Mouse (Mus musculus) right cerebral cortex, postnatal 4 days (tissue): ENCODE results near the gene Rabep2.

Experiments
- DNase-seq: peaks from one replicate; pipeline ENCODE4 v3.0.0-alpha.2; 2022

Gene Rabep2

GRCm38 (mm10) chr7:126435801-126436200 lies 7.2 kb downstream of the Rabep2 start:
- no peak for DNase-seq

DNA sequence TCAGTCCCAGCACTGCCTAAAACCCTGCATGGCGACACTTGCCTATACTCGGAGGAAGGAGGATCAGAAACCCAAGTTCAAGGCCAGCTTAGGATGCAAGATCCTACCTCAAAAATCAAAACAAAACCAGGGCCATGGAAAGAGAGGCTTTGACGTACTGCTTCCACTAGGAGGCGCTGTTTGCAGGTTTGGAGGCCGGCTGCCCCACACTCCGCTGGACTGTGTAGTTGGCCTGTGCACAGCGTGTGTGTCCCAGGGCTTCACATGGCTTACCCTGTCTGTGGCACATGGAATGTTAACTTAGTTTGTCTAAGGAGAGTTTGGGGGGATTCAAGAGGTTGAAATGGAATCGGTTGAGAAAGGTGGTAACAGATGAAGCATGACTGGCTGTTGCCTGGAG lies 8.3 kb downstream of the Rabep2 start:
- DNase-seq = peak; percentile 60

DNA sequence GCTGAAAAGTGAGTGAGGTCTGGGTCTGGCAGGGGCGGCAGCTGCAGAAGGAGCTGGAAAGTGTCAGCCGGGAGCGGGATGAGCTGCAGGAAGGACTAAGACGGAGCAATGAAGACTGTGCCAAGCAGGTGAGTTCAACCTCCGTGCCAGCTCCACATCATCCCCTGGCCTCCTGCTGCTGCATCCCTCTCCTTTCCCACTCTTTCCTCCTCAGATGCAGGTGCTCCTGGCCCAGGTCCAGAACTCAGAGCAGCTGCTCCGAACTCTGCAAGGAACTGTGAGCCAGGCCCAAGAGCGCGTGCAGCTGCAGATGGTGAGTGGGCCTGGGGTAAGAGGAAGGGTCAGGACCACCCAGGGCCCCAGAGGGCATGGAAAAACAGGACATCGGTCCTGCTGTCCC lies 11.6 kb downstream of the Rabep2 start:
- DNase-seq = no peak

- no peak for DNase-seq
Measured at GRCm38 (mm10) chr7:126443997-126444396, 15.4 kb downstream of the Rabep2 start.

DNA sequence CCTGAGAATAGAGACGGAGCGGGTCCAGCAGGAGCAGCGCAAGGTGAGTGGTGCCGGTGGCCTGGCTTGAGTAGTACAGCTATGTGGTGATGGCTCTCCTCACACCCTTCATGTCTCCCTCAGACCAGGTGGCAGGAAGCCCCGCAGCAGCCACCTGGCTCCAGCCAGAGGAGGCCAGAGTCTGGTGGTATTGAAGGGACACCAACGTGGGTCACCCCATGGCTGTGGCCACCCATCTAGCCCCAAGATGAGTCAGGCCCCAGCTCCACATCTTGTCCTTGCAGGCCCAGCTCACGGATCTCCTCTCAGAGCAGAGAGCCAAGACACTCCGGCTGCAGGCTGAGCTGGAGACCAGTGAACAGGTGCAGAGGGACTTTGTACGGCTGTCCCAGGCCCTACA lies 16.0 kb downstream of the Rabep2 start:
- DNase-seq = no peak

- no peak for DNase-seq
Measured at GRCm38 (mm10) chr7:126445104-126445815, 16.7 kb downstream of the Rabep2 start.

DNA sequence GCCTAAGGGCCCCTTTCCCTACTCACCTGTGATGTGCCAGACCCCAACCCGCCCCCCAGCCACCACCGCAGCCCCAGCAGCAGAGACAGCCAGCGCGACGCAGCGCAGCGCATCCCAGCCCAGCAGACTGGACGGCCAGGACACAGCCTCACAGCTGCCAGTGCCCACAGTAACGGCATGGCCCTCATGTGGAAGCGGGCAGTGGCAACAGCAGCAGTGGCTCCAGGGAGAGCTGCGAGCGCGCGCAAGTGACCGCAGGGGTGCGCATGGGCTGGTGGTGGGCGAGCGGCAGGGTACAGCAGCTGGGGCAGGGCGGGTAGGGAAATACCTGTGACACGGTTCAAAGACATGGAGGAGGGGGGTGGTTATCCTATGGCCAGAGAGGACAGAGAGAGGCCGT lies 17.7 kb downstream of the Rabep2 start:
- no peak for DNase-seq

DNA sequence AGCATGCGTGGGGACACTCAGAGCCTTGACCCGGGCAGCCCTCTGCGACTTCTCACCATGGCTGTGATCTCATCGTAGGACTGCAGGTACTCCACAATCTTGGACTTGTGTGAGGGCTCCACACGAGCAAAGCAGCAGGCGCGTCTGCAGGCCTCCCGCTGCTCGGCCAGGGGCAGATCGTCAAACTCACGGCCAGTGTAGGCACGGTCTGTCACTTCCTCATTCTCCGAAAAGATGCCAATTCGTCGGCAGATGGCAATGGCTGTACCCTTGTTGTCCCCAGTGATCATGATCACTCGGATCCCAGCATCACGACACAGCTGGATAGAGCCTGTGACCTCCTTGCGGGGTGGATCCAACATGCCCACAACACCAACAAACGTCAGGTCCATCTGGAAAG lies 19.9 kb downstream of the Rabep2 start:
- DNase-seq = no peak

- DNase-seq = no peak
Measured at GRCm38 (mm10) chr7:126449991-126450390, 21.4 kb downstream of the Rabep2 start.

GRCm38 (mm10) chr7:126450641-126451040 lies 22.1 kb downstream of the Rabep2 start:
- no peak for DNase-seq

DNA sequence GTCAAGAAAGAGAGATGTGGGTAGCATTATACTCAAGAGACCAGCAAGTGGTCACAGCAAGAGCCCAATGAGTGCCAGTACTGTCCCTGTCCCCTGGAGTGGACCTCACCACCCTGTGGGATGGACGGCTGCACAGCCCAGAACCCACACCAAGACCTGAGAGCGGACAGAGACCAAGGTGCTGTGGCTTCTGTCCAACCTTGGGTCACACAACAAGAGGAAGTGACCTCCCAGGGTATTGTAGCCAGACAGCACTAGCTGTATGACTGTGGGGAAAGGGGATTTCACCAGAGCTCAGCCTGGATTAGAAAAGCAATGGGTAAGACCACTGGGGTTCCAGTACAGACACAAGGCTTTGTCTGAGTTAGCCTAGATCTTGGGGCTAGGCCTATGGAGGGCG lies 23.7 kb downstream of the Rabep2 start:
- no peak for DNase-seq

- DNase-seq = no peak
Measured at GRCm38 (mm10) chr7:126453861-126454260, 25.3 kb downstream of the Rabep2 start.

GRCm38 (mm10) chr7:126455242-126455641 lies 26.7 kb downstream of the Rabep2 start:
- DNase-seq = no peak

DNA sequence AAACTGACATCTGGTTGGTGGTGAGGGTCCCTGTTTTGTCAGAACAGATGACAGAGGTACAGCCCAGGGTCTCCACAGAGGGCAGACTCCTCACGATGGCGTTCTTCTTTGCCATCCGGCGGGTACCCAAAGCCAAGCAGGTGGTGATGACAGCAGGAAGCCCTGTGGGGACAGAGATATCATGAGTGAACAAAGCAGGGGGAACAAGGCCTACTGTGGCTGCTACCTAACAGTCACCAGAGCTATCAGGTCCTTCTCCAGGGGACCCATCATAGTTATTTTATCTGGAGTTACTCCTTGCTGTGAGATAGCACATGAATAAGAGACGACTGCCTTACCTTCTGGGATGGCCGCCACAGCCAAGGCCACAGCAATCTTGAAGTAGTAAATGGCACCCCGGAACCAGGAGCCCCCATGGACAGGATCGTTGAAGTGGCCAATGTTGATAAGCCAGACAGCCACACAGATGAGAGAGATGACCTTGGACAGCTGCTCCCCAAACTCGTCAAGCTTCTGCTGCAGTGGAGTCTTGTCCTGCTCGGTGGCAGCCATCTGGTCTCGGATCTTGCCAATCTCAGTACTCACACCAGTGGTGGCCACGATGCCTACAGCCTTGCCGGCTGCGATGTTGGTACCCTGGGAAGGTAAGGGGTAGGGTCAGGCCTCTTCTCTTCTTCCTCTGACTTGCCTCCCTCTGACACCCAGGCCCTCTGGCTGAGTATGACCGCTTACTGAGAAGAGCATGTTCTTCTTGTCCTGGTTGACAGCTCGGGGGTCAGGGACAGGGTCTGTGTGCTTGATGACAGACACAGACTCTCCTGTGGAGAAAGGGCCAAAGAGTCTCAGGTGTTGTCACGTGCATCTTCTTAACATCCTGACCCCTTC lies 28.1 kb downstream of the Rabep2 start:
- DNase-seq = no peak

- DNase-seq = no peak
Measured at GRCm38 (mm10) chr7:126458225-126458624, 29.7 kb downstream of the Rabep2 start.

GRCm38 (mm10) chr7:126458844-126459618 lies 30.5 kb downstream of the Rabep2 start:
- no peak for DNase-seq

GRCm38 (mm10) chr7:126460623-126461399 lies 32.3 kb downstream of the Rabep2 start:
- no peak for DNase-seq

DNA sequence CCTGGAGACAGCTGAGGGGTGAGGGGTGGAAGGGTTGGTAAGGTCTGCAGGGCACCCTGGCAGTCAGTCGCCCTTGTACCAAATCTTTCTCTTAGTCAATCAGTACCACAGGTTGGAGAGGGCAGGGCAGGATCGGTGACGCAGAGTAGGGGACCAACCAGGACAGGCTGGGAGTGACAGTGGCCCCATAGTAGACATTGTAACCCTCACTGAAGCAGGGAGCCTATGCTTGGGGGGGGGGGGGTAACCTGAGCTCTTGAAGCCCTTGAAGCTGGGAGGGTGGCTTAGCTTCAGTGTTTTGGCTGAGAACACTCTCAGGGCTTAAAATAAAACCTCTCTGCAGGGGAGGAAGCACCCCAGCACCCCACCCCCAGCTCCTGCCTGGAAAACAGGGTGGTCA lies 33.1 kb downstream of the Rabep2 start:
- DNase-seq = no peak

- no peak for DNase-seq
Measured at GRCm38 (mm10) chr7:126463004-126463403, 34.4 kb downstream of the Rabep2 start, which contains the start of gene Atp2a1. TSS of gene Atp2a1 (minus strand) at chr7:126463108.

GRCm38 (mm10) chr7:126463547-126463946 lies 35.0 kb downstream of the Rabep2 start:
- no peak for DNase-seq

GRCm38 (mm10) chr7:126464121-126464520 lies 35.6 kb downstream of the Rabep2 start:
- DNase-seq = no peak

DNA sequence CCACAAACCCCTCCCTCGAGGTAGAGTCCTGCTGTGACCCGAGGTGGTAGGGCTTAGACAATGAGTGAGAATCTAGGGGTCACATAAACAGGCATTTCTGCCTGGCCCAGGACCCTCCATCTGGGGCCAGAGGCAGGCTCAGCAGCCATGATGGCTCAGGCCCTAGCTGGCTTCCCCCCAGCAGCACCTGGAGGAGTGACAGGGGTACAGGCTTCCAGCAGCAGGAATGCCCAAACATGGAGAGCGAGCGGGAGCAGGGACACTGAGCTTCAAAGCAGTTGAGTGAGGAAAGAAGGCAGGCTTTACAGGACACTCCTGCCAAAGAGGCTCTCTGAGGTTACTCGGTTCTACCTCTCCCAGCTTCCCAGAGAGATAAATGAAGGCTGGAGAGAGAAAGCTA lies 36.3 kb downstream of the Rabep2 start:
- no peak for DNase-seq
